In the genomic region with DNA sequence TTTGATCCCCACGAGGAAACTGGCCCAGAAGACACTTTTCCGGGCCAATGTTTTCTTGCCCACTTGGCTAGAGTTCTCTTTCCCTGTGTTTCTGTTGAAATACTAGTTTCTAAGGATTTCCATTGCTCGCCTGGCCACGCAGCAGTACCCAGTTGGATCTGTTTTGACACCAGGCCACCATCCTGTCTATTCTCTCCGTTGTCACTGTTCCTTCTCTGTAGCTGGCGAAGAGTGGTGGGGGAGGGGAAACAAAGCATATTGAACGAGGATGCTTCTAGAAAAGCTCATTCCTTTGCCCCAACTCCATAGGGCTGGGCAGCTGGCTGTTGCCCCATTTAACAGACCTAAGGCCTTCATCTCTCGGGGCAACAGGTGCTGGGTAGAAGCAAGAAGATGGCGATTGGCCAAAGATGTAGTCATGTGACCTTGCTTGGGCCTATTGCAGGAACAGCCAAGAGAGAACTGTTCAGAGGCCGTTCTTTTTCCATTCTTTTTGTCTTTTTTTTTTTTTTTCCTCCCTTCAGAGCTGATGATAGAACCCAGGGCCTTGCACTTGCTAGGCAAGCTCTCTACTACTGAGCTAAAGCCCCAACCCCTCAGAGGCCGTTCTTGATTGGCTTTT, we compare ENCODE assay signal across 9 mouse cellular contexts.
DNase-seq lines count a peak whose midpoint lies in the region; ATAC-seq and TF ChIP-seq lines count a peak whose summit lies in the region.
"Had no signal": no experiment of that assay in that cellular context is flagged by ENCODE, and none has a peak within 500 bp of the region (broad histone marks: within the 10 kb centered on the region; RNA-seq: fewer than 3 reads in every experiment).

No protein-coding gene starts in this region.

- no peaks in the 10 kb centered on the region for H3K9me3 ChIP-seq in heart, embryonic 11.5 days (replicated peaks; ENCODE audit: control insufficient read depth, low read length)
- H3K9me3 ChIP-seq in intestine, postnatal 0 days (ENCODE audit: control insufficient read depth), result no peaks in the 10 kb centered on the region
- H3K9me3 ChIP-seq: limb, embryonic 13.5 days had no signal

- no peak overlapping the region for H3K4me2 ChIP-seq in heart, embryonic 11.5 days
- no peak overlapping the region for H3K4me2 ChIP-seq in intestine, postnatal 0 days (replicated peaks; ENCODE audit: low read depth)
- H3K4me2 ChIP-seq: limb, embryonic 13.5 days had no signal

- H3K4me1 ChIP-seq in heart, embryonic 11.5 days (ENCODE audit: control insufficient read depth, insufficient read depth, low read length), result peaks cover under 1% of the 10 kb centered on the region; the same call in 1 of the 2 replicates
- H3K4me1 ChIP-seq in intestine, postnatal 0 days (replicated peaks; ENCODE audit: control insufficient read depth, insufficient read depth, low read length), result peaks cover 2% of the 10 kb centered on the region; the same call in 1 of the 2 replicates

- TF ChIP-seq CTCF in C2C12 (IDR thresholded peaks at IDR 0.05; ENCODE audit: control insufficient read depth, insufficient read depth, insufficient read length), result no peak
- TF ChIP-seq CTCF in intestine, postnatal 0 days (IDR thresholded peaks at IDR 0.05; ENCODE audit: low read depth), result no peak

- H3ac ChIP-seq in C2C12 (ENCODE audit: control insufficient read depth, insufficient read length, low read depth), result no peak overlapping the region

- H3K27me3 ChIP-seq in heart, embryonic 11.5 days (ENCODE audit: control insufficient read depth, insufficient read depth, low read length), result peaks cover 3% of the 10 kb centered on the region; the same call in 1 of the 2 replicates
- no peaks in the 10 kb centered on the region for H3K27me3 ChIP-seq in C2C12 (ENCODE audit: control insufficient read depth, insufficient read depth, insufficient read length)
- no peaks in the 10 kb centered on the region for H3K27me3 ChIP-seq in intestine, postnatal 0 days (replicated peaks; ENCODE audit: control insufficient read depth, insufficient read depth, low read length)

- peak; percentile 14 for DNase-seq in heart, adult 8-10 months (ENCODE audit: low spot score)
- peak; percentile 92 for DNase-seq in adipocyte (ENCODE audit: low spot score)
- peak; percentile 57 to 63 for DNase-seq in layer of hippocampus, postnatal 10 days (ENCODE audit: low spot score in 2 of 2)
- DNase-seq in Muller cell, postnatal 12 days (ENCODE audit: inconsistent ontology term), result no peak

- H3K9ac ChIP-seq in heart, embryonic 11.5 days (ENCODE audit: low read depth, low read length), result no peak overlapping the region
- H3K9ac ChIP-seq in intestine, postnatal 0 days (ENCODE audit: low read depth, low read length), result no peak overlapping the region
- H3K9ac ChIP-seq: limb, embryonic 13.5 days had no signal

- H3K79me2 ChIP-seq in C2C12 (ENCODE audit: control insufficient read depth, insufficient read depth), result no peaks in the 10 kb centered on the region

- ATAC-seq in heart, embryonic 11.5 days (replicated peaks; ENCODE audit: insufficient number of reproducible peaks, low FRiP score, low TSS enrichment), result no peak
- ATAC-seq in megakaryocyte-erythroid progenitor cell, adult 5-6 weeks (replicated peaks; ENCODE audit: low FRiP score, low TSS enrichment, poor library complexity, severe bottlenecking), result no peak
- ATAC-seq in intestine, postnatal 0 days, result no peak

- no peaks in the 10 kb centered on the region for H3K36me3 ChIP-seq in heart, embryonic 11.5 days (ENCODE audit: control insufficient read depth, insufficient read depth, low read length)
- no peaks in the 10 kb centered on the region for H3K36me3 ChIP-seq in C2C12 (ENCODE audit: control insufficient read depth, insufficient read depth)
- H3K36me3 ChIP-seq in intestine, postnatal 0 days (ENCODE audit: control insufficient read depth, insufficient read depth), result no peaks in the 10 kb centered on the region
- H3K36me3 ChIP-seq: limb, embryonic 13.5 days had no signal

- H3K27ac ChIP-seq in heart, embryonic 11.5 days (ENCODE audit: low read depth, low read length), result no peak overlapping the region
- no peak overlapping the region for H3K27ac ChIP-seq in intestine, postnatal 0 days (ENCODE audit: low read depth, low read length)
- H3K27ac ChIP-seq: limb, embryonic 13.5 days had no signal

- 69% methylated on average over 11 of the region's 11 CpGs for WGBS in heart, embryonic 11.5 days (ENCODE audit: insufficient replicate concordance)
- 74% methylated on average over 11 of the region's 11 CpGs for WGBS in intestine, postnatal 0 days

- H3K79me3 ChIP-seq in C2C12 (ENCODE audit: low read depth), result no peaks in the 10 kb centered on the region

- no peak overlapping the region for H3K4me3 ChIP-seq in heart, embryonic 11.5 days (ENCODE audit: low read depth, low read length)
- no peak overlapping the region for H3K4me3 ChIP-seq in C2C12 (ENCODE audit: insufficient read depth, poor library complexity, severe bottlenecking)
- H3K4me3 ChIP-seq in intestine, postnatal 0 days (ENCODE audit: low read depth, low read length), result no peak overlapping the region
- H3K4me3 ChIP-seq: limb, embryonic 13.5 days had no signal

TF ChIP-seq in C2C12, 6 proteins besides CTCF, POLR2A, EP300 and RAD21:
- no peak for TF ChIP-seq CEBPB (IDR thresholded peaks at IDR 0.05; ENCODE audit: low read depth)
- TF ChIP-seq MAX (IDR thresholded peaks at IDR 0.05), result no peak
- peak; percentile 20 for TF ChIP-seq USF1 (IDR thresholded peaks at IDR 0.05; ENCODE audit: low read depth)
- TF ChIP-seq MYOD1 (IDR thresholded peaks at IDR 0.05; ENCODE audit: control insufficient read depth, insufficient read length, low read depth), result no peak
- no peak for TF ChIP-seq FOSL1 (IDR thresholded peaks at IDR 0.05; ENCODE audit: insufficient read depth, low read length, poor library complexity, severe bottlenecking)
- no peak for TF ChIP-seq MYOG (IDR thresholded peaks at IDR 0.05; ENCODE audit: control insufficient read depth, extremely low read depth, insufficient read length)
